In the genomic region with DNA sequence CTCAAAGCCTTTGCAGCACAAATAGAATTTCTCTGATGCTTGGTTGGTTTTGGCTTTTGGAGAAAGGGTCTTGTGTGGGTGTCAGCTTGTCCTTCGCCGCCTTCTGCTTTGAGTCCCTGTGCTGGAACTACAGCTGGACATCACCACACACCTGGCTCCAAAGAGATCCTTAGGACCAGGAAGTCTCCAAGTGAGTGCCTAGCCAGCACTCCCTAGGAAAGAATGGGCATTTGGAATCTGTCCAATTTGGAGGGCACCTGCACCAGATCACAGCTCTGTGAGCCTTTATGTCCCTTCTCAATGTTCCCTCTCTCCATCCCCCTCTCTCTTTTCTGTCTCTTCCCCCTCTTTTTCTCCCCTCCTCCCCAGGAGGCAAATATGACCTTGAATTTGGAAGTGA, we compare ENCODE assay signal across 34 mouse cellular contexts. TPM values are rescaled to one million over a fixed set of nuclear protein-coding genes. Genes with fewer than 3 reads are reported as not detected.
"Had no signal": no experiment of that assay in that cellular context is flagged by ENCODE, and none has a peak within 500 bp of the region (broad histone marks: within the 10 kb centered on the region; RNA-seq: fewer than 3 reads in every experiment).

No protein-coding gene starts in this region.

- H3K9me3 ChIP-seq: embryonic facial prominence, embryonic 10.5 days; embryonic facial prominence, embryonic 12.5 days; embryonic facial prominence, embryonic 13.5 days; embryonic facial prominence, embryonic 15.5 days; forebrain, embryonic 10.5 days; forebrain, embryonic 12.5 days; forebrain, embryonic 13.5 days; forebrain, embryonic 15.5 days had no signal

- H3K4me2 ChIP-seq: embryonic facial prominence, embryonic 12.5 days; embryonic facial prominence, embryonic 13.5 days; embryonic facial prominence, embryonic 15.5 days; forebrain, embryonic 12.5 days; forebrain, embryonic 13.5 days; forebrain, embryonic 15.5 days had no signal

- H3K4me1 ChIP-seq: embryonic facial prominence, embryonic 10.5 days; embryonic facial prominence, embryonic 12.5 days; embryonic facial prominence, embryonic 15.5 days; forebrain, embryonic 10.5 days; forebrain, embryonic 12.5 days; forebrain, embryonic 13.5 days; forebrain, embryonic 15.5 days had no signal

- H3K4me3 ChIP-seq: embryonic facial prominence, embryonic 10.5 days; embryonic facial prominence, embryonic 12.5 days; embryonic facial prominence, embryonic 13.5 days; embryonic facial prominence, embryonic 15.5 days; erythroblast, embryonic 14.5 days; forebrain, embryonic 10.5 days; forebrain, embryonic 12.5 days; forebrain, embryonic 13.5 days; forebrain, embryonic 15.5 days; gastrocnemius, adult 2 months; heart, adult 2 months had no signal

- DNase-seq: cerebellum, adult 8-10 months; cerebellum, adult 9-10 months; cerebellum, adult 9-11 months; cerebellum, postnatal 10 days; cerebellum, postnatal 14 days; cerebellum, postnatal 25 days; cerebellum, postnatal 36 days; embryo, embryonic 11 days; forebrain, postnatal 0 days; gastrocnemius, adult 2 months; gastrocnemius, postnatal 10 days; gastrocnemius, postnatal 14 days; gastrocnemius, postnatal 25 days; gastrocnemius, postnatal 36 days; heart, adult 11 months; heart, adult 18-20 months; heart, adult 2 months had no signal

- H3K27me3 ChIP-seq: embryonic facial prominence, embryonic 12.5 days; embryonic facial prominence, embryonic 13.5 days; embryonic facial prominence, embryonic 15.5 days; forebrain, embryonic 12.5 days; forebrain, embryonic 13.5 days; forebrain, embryonic 15.5 days had no signal

- H3K9ac ChIP-seq: embryonic facial prominence, embryonic 12.5 days; embryonic facial prominence, embryonic 13.5 days; embryonic facial prominence, embryonic 15.5 days; forebrain, embryonic 12.5 days; forebrain, embryonic 13.5 days; forebrain, embryonic 15.5 days; forebrain, postnatal 0 days had no signal

- H3K27ac ChIP-seq: embryonic facial prominence, embryonic 10.5 days; embryonic facial prominence, embryonic 12.5 days; embryonic facial prominence, embryonic 13.5 days; embryonic facial prominence, embryonic 15.5 days; forebrain, embryonic 10.5 days; forebrain, embryonic 12.5 days; forebrain, embryonic 13.5 days; forebrain, embryonic 15.5 days; gastrocnemius, adult 2 months; heart, adult 2 months had no signal

- H3K36me3 ChIP-seq: embryonic facial prominence, embryonic 10.5 days; embryonic facial prominence, embryonic 12.5 days; embryonic facial prominence, embryonic 13.5 days; embryonic facial prominence, embryonic 15.5 days; forebrain, embryonic 10.5 days; forebrain, embryonic 12.5 days; forebrain, embryonic 15.5 days had no signal

- ATAC-seq: forebrain, embryonic 13.5 days; forebrain, embryonic 14.5 days; forebrain, embryonic 15.5 days; forebrain, embryonic 16.5 days; forebrain, postnatal 0 days had no signal

RNA-seq across cellular contexts. Expression of gene Gm49496, which starts 25.5 kb away (rescaled TPM):
- polyA plus RNA-seq: cortical plate, adult 2 months; embryonic facial prominence, embryonic 10.5 days; embryonic facial prominence, embryonic 11.5 days; embryonic facial prominence, embryonic 12.5 days; embryonic facial prominence, embryonic 13.5 days; embryonic facial prominence, embryonic 14.5 days; embryonic facial prominence, embryonic 15.5 days; erythroblast, embryonic 14.5 days; forebrain, embryonic 10.5 days; forebrain, embryonic 11.5 days; forebrain, embryonic 12.5 days; forebrain, embryonic 13.5 days; forebrain, embryonic 14.5 days; forebrain, embryonic 15.5 days; forebrain, embryonic 16.5 days; forebrain, postnatal 0 days; frontal cortex, adult 2 months; gonadal fat pad, adult 2 months; heart, adult 2 months had no signal
